Mouse (Mus musculus) cerebellum, adult 2 months (tissue): ENCODE results near the gene Avpr2.

Experiments
- CTCF ChIP-seq: fragments of 200-500 bp; IDR thresholded peaks from 2 replicates; pipeline ENCODE4 v1.5.1; 2011; ENCODE audit warnings: low read depth, mild to moderate bottlenecking, control low read depth, low read length, moderate library complexity, borderline replicate concordance; ENCODE audit not compliant: insufficient read depth
- POLR2A ChIP-seq: fragments of 200-500 bp; IDR thresholded peaks from 2 replicates; pipeline ENCODE4 v1.6.1; 2011; ENCODE audit warnings: low read length, control low read depth, borderline replicate concordance; ENCODE audit not compliant: insufficient read depth

DNA sequence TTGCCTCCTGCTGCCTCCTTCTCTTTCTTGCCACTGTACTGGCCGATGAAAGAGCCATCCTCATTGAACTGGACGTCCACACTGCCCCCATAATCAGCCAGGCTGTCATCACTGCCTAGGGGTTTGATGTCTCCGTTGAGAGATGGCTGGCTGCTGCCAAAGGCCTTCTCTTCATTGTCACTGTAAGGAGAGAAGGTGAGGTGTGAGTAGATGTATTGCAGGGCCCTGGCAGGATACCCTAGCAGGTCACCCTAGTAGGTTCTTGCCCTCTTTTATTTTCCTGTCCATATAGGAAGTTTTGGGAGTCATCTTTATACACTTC lies 36.9 kb upstream of the Avpr2 start:
- TF ChIP-seq POLR2A (no peak), CTCF (no peak)
